Comparison of ENCODE assay signal across 10 mouse cellular contexts in genomic region chr6:37552760-37553159, GRCm38 (mm10). TPM values are rescaled to one million over a fixed set of nuclear protein-coding genes. Genes with fewer than 3 reads are reported as not detected.
DNase-seq lines count a peak whose midpoint lies in the region; ATAC-seq and TF ChIP-seq lines count a peak whose summit lies in the region.
"Had no signal": no experiment of that assay in that cellular context is flagged by ENCODE, and none has a peak within 500 bp of the region (broad histone marks: within the 10 kb centered on the region; RNA-seq: fewer than 3 reads in every experiment).

No protein-coding gene starts in this region.

- H3K9me3 ChIP-seq in liver, embryonic 14.5 days (ENCODE audit: control insufficient read depth, low read length) = no peaks in the 10 kb centered on the region
- no peaks in the 10 kb centered on the region for H3K9me3 ChIP-seq in forebrain, embryonic 11.5 days (ENCODE audit: control insufficient read depth, low read length)
- H3K9me3 ChIP-seq: limb, embryonic 15.5 days had no signal

- DNase-seq in left cerebral cortex, adult 2 months (ENCODE audit: extremely low spot score in 1 of 2, low spot score in 2 of 2) = no peak
- no peak for DNase-seq in left cerebral cortex, postnatal 25 days (ENCODE audit: low spot score in 2 of 2)
- DNase-seq in ES-CJ7 (ENCODE audit: low read depth, low spot score) = peak; percentile 63
- DNase-seq in adrenal gland, postnatal 36 days = peak; percentile 56 to 64
- DNase-seq in liver, embryonic 14.5 days (ENCODE audit: low read depth in 3 of 3, low spot score in 3 of 3) = no peak
- no peak for DNase-seq in layer of hippocampus, postnatal 25 days (ENCODE audit: extremely low spot score in 1 of 2, low spot score in 1 of 2)
- DNase-seq in cerebellum, adult 11-12 months = no peak
- no peak for DNase-seq in forebrain, embryonic 11.5 days (ENCODE audit: low spot score)

- no peak overlapping the region for H3K27ac ChIP-seq in left cerebral cortex, adult 2 months
- no peak overlapping the region for H3K27ac ChIP-seq in liver, embryonic 14.5 days
- H3K27ac ChIP-seq in forebrain, embryonic 11.5 days (ENCODE audit: low read depth, low read length) = no peak overlapping the region
- H3K27ac ChIP-seq: limb, embryonic 15.5 days had no signal

- WGBS in liver, embryonic 14.5 days (ENCODE audit: insufficient replicate concordance) = 49% methylated on average over 2 of the region's 2 CpGs
- WGBS in forebrain, embryonic 11.5 days = 88% methylated on average over 2 of the region's 2 CpGs

- intact Hi-C loops in left cerebral cortex, adult 2 months (cut with DNase I) = no loop called here
- intact Hi-C loops in left cerebral cortex, postnatal 25 days (cut with DNase I) = no loop called here

- H3K36me3 ChIP-seq in liver, embryonic 14.5 days (replicated peaks; ENCODE audit: control insufficient read depth, insufficient read depth, low read depth) = no peaks in the 10 kb centered on the region
- no peaks in the 10 kb centered on the region for H3K36me3 ChIP-seq in forebrain, embryonic 11.5 days (ENCODE audit: control insufficient read depth, insufficient read depth, low read length)
- H3K36me3 ChIP-seq: limb, embryonic 15.5 days had no signal

- no peaks in the 10 kb centered on the region for H3K4me1 ChIP-seq in liver, embryonic 14.5 days (replicated peaks; ENCODE audit: control insufficient read depth in 2 of 2, insufficient read depth in 2 of 2, low read length in 1 of 2)
- H3K4me1 ChIP-seq in forebrain, embryonic 11.5 days (replicated peaks; ENCODE audit: control insufficient read depth, insufficient read depth, low read length) = no peaks in the 10 kb centered on the region
- H3K4me1 ChIP-seq: limb, embryonic 15.5 days had no signal

- no peak overlapping the region for H3K9ac ChIP-seq in liver, embryonic 14.5 days (replicated peaks)
- H3K9ac ChIP-seq in forebrain, embryonic 11.5 days (ENCODE audit: low read length) = no peak overlapping the region
- H3K9ac ChIP-seq: limb, embryonic 15.5 days had no signal

- H3K27me3 ChIP-seq in liver, embryonic 14.5 days (ENCODE audit: control insufficient read depth, insufficient read depth, low read length) = no peaks in the 10 kb centered on the region
- H3K27me3 ChIP-seq in forebrain, embryonic 11.5 days (ENCODE audit: control insufficient read depth, insufficient read depth, low read length) = no peaks in the 10 kb centered on the region
- H3K27me3 ChIP-seq: limb, embryonic 15.5 days had no signal

- TF ChIP-seq EP300 in liver, embryonic 14.5 days (IDR thresholded peaks at IDR 0.05; ENCODE audit: low read depth) = no peak

- ATAC-seq in liver, embryonic 14.5 days (ENCODE audit: insufficient read depth) = no peak
- no peak for ATAC-seq in forebrain, embryonic 11.5 days (replicated peaks; ENCODE audit: low FRiP score)

- TF ChIP-seq CTCF in left cerebral cortex, adult 2 months (IDR thresholded peaks at IDR 0.05) = peak; percentile 42
- peak; percentile 57 for TF ChIP-seq CTCF in liver, embryonic 14.5 days (IDR thresholded peaks at IDR 0.05; ENCODE audit: low read depth)

- H3K4me2 ChIP-seq in liver, embryonic 14.5 days (ENCODE audit: low read depth) = no peak overlapping the region
- H3K4me2 ChIP-seq in forebrain, embryonic 11.5 days (ENCODE audit: low read depth, low read length, severe bottlenecking) = no peak overlapping the region
- H3K4me2 ChIP-seq: limb, embryonic 15.5 days had no signal

- H3K4me3 ChIP-seq in left cerebral cortex, adult 2 months = no peak overlapping the region
- H3K4me3 ChIP-seq in liver, embryonic 14.5 days (ENCODE audit: insufficient read depth in 1 of 2, low read depth in 2 of 2, low read length in 2 of 2) = no peak overlapping the region
- H3K4me3 ChIP-seq in forebrain, embryonic 11.5 days (ENCODE audit: low read depth, low read length) = no peak overlapping the region
- H3K4me3 ChIP-seq: limb, embryonic 15.5 days had no signal

RNA-seq across cellular contexts. Expression of gene Akr1d1, which starts 22.8 kb away (rescaled TPM):
- total RNA-seq in left cerebral cortex, adult 2 months (2021) = not detected
- not detected for total RNA-seq in left cerebral cortex, postnatal 25 days (2021)
- total RNA-seq in adrenal gland, postnatal 36 days (2021) = 1,000 to 10,000 TPM in 1 of 2 experiments, under 1 TPM in 1; 0.79 to 1,641 TPM
- polyA plus RNA-seq in liver, embryonic 14.5 days (2012; rRNA removed) = 1.4 and 1.7 TPM in 2 replicates
- 2.5 and 2.6 TPM in 2 replicates for polyA plus RNA-seq in liver, embryonic 14.5 days (2014; fragmentation: Nextera tagmentation; extraction: Ambion mirVana)
- not detected for total RNA-seq in layer of hippocampus, postnatal 25 days (2021)
- not detected in 2 replicates for polyA plus RNA-seq in forebrain, embryonic 11.5 days (2014; fragmentation: Nextera tagmentation; extraction: Ambion mirVana)
- polyA plus RNA-seq: embryonic facial prominence, embryonic 14.5 days had no signal

Comparison
In these comparisons a context has a peak if more than half of its experiments do, and no peak if none do; other contexts are left out.
1. DNase-seq: peak in ES-CJ7 (single experiment) and adrenal gland, postnatal 36 days (2 of 2); none in left cerebral cortex, adult 2 months (0 of 2), left cerebral cortex, postnatal 25 days (0 of 2), liver, embryonic 14.5 days (0 of 3), layer of hippocampus, postnatal 25 days (0 of 2), cerebellum, adult 11-12 months (single experiment) and forebrain, embryonic 11.5 days (single experiment).